Mouse (Mus musculus): ENCODE results near the gene Ints14.

GRCm38 (mm10) chr9:64960978-64961320, 244 bp downstream of the Ints14 start:
- no peak for TF ChIP-seq POLR2A (IDR thresholded peaks at IDR 0.05; ENCODE audit: borderline replicate concordance, insufficient read depth, low read length)
- no peak for TF ChIP-seq CTCF (IDR thresholded peaks at IDR 0.05; ENCODE audit: borderline replicate concordance, insufficient read depth, low read depth, low read length)

Data from cerebellum, adult 2 months (tissue).